Mouse (Mus musculus): ENCODE data around the gene Foxf1. TPM values are rescaled to one million over a fixed set of nuclear protein-coding genes. Genes with fewer than 3 reads are reported as not detected.

Foxf1 gene
- 0.12 and 0.97 TPM in 2 replicates for polyA plus RNA-seq (2014; fragmentation: Nextera tagmentation; extraction: Ambion mirVana)

- H3K27ac ChIP-seq (replicated peaks; ENCODE audit: low read depth, low read length), result no peak within 1 kb of the TSS
- WGBS, result under 1% methylated on average over 71 of the region's 83 CpGs
- DNase-seq, result peak; percentile 59
- no peak for ATAC-seq (ENCODE audit: low FRiP score, low TSS enrichment)
- H3K9me3 ChIP-seq (ENCODE audit: control insufficient read depth, low read length), result no peaks in the 10 kb centered on the region
- peak within 1 kb of the TSS; percentile 30 for H3K4me3 ChIP-seq (replicated peaks; ENCODE audit: low read depth, low read length)
- H3K36me3 ChIP-seq (ENCODE audit: control insufficient read depth, insufficient read depth, low read length), result no peaks in the 10 kb centered on the region
- H3K4me1 ChIP-seq (ENCODE audit: control insufficient read depth, insufficient read depth, low read length), result peaks cover 9% of the 10 kb centered on the region; the same call in 1 of the 2 replicates
- H3K27me3 ChIP-seq (ENCODE audit: control insufficient read depth, insufficient read depth, low read length), result peaks cover 98% of the 10 kb centered on the region
- H3K4me2 ChIP-seq (ENCODE audit: low read length), result peak within 1 kb of the TSS; percentile 58
- no peak within 1 kb of the TSS for H3K9ac ChIP-seq (replicated peaks; ENCODE audit: low read length)
Measured at GRCm38 (mm10) chr8:121084210-121084951, at the start of gene Foxf1. Gene Foxf1 (plus strand): TSS chr8:121084386.

- ATAC-seq (ENCODE audit: low FRiP score, low TSS enrichment) (no peak), DNase-seq (no peak)
- Histone ChIP-seq H3K4me1 (ENCODE audit: control insufficient read depth, insufficient read depth, low read length) (no peaks in the 10 kb centered on the region), H3K36me3 (ENCODE audit: control insufficient read depth, insufficient read depth, low read length) (no peaks in the 10 kb centered on the region), H3K27ac (replicated peaks; ENCODE audit: low read depth, low read length) (no peak overlapping the region), H3K9ac (replicated peaks; ENCODE audit: low read length) (no peak overlapping the region), H3K27me3 (ENCODE audit: control insufficient read depth, insufficient read depth, low read length) (no peaks in the 10 kb centered on the region), H3K4me3 (replicated peaks; ENCODE audit: low read depth, low read length) (no peak overlapping the region), H3K4me2 (ENCODE audit: low read length) (no peak overlapping the region), H3K9me3 (ENCODE audit: control insufficient read depth, low read length) (no peaks in the 10 kb centered on the region)
- WGBS, result 85% methylated on average over 8 of the region's 8 CpGs
Measured at GRCm38 (mm10) chr8:121035611-121036010, 48.6 kb upstream of the Foxf1 start.

GRCm38 (mm10) chr8:121043719-121044440 is 40.3 kb upstream of the Foxf1 start:
- ATAC-seq (ENCODE audit: low FRiP score, low TSS enrichment) (no peak), DNase-seq (no peak)
- Histone ChIP-seq H3K27ac (replicated peaks; ENCODE audit: low read depth, low read length) (no peak overlapping the region), H3K4me3 (replicated peaks; ENCODE audit: low read depth, low read length) (no peak overlapping the region), H3K36me3 (ENCODE audit: control insufficient read depth, insufficient read depth, low read length) (no peaks in the 10 kb centered on the region), H3K9ac (replicated peaks; ENCODE audit: low read length) (no peak overlapping the region), H3K4me1 (ENCODE audit: control insufficient read depth, insufficient read depth, low read length) (no peaks in the 10 kb centered on the region), H3K27me3 (ENCODE audit: control insufficient read depth, insufficient read depth, low read length) (no peaks in the 10 kb centered on the region), H3K9me3 (ENCODE audit: control insufficient read depth, low read length) (no peaks in the 10 kb centered on the region), H3K4me2 (ENCODE audit: low read length) (no peak overlapping the region)
- 67% methylated on average over 19 of the region's 19 CpGs for WGBS

- Histone ChIP-seq H3K36me3 (ENCODE audit: control insufficient read depth, insufficient read depth, low read length) (no peaks in the 10 kb centered on the region), H3K27me3 (ENCODE audit: control insufficient read depth, insufficient read depth, low read length) (no peaks in the 10 kb centered on the region), H3K4me2 (ENCODE audit: low read length) (no peak overlapping the region), H3K9ac (replicated peaks; ENCODE audit: low read length) (no peak overlapping the region), H3K9me3 (ENCODE audit: control insufficient read depth, low read length) (no peaks in the 10 kb centered on the region), H3K4me3 (replicated peaks; ENCODE audit: low read depth, low read length) (no peak overlapping the region), H3K4me1 (ENCODE audit: control insufficient read depth, insufficient read depth, low read length) (no peaks in the 10 kb centered on the region), H3K27ac (replicated peaks; ENCODE audit: low read depth, low read length) (no peak overlapping the region)
- ATAC-seq (ENCODE audit: low FRiP score, low TSS enrichment), result no peak
- no peak for DNase-seq
- 74% methylated on average over 9 of the region's 9 CpGs for WGBS
Measured at GRCm38 (mm10) chr8:121047441-121047840, 36.7 kb upstream of the Foxf1 start.

- Histone ChIP-seq H3K4me1 (ENCODE audit: control insufficient read depth, insufficient read depth, low read length) (no peaks in the 10 kb centered on the region), H3K36me3 (ENCODE audit: control insufficient read depth, insufficient read depth, low read length) (no peaks in the 10 kb centered on the region), H3K27me3 (ENCODE audit: control insufficient read depth, insufficient read depth, low read length) (no peaks in the 10 kb centered on the region), H3K9ac (replicated peaks; ENCODE audit: low read length) (0 out of 2 replicates have a peak overlapping the region, but pooled peaks have one; percentile 20), H3K27ac (replicated peaks; ENCODE audit: low read depth, low read length) (no peak overlapping the region), H3K9me3 (ENCODE audit: control insufficient read depth, low read length) (no peaks in the 10 kb centered on the region), H3K4me2 (ENCODE audit: low read length) (no peak overlapping the region), H3K4me3 (replicated peaks; ENCODE audit: low read depth, low read length) (no peak overlapping the region)
- DNase-seq (no peak), ATAC-seq (ENCODE audit: low FRiP score, low TSS enrichment) (no peak)
- 68% methylated on average over 9 of the region's 9 CpGs for WGBS
Measured at GRCm38 (mm10) chr8:121058081-121058480, 26.1 kb upstream of the Foxf1 start.

GRCm38 (mm10) chr8:121059098-121059497 is 25.1 kb upstream of the Foxf1 start:
- Histone ChIP-seq H3K27me3 (ENCODE audit: control insufficient read depth, insufficient read depth, low read length) (no peaks in the 10 kb centered on the region), H3K36me3 (ENCODE audit: control insufficient read depth, insufficient read depth, low read length) (no peaks in the 10 kb centered on the region), H3K27ac (replicated peaks; ENCODE audit: low read depth, low read length) (no peak overlapping the region), H3K4me2 (ENCODE audit: low read length) (no peak overlapping the region), H3K9me3 (ENCODE audit: control insufficient read depth, low read length) (no peaks in the 10 kb centered on the region), H3K9ac (replicated peaks; ENCODE audit: low read length) (no peak overlapping the region), H3K4me1 (ENCODE audit: control insufficient read depth, insufficient read depth, low read length) (0 out of 2 replicates have a peak, but pooled peaks cover 2% of the 10 kb centered on the region), H3K4me3 (replicated peaks; ENCODE audit: low read depth, low read length) (no peak overlapping the region)
- 51% methylated on average over 7 of the region's 7 CpGs for WGBS
- DNase-seq (peak; percentile 76), ATAC-seq (ENCODE audit: low FRiP score, low TSS enrichment) (no peak)

GRCm38 (mm10) chr8:121062521-121062920 is 21.7 kb upstream of the Foxf1 start:
- Histone ChIP-seq H3K9ac (replicated peaks; ENCODE audit: low read length) (no peak overlapping the region), H3K4me1 (ENCODE audit: control insufficient read depth, insufficient read depth, low read length) (0 out of 2 replicates have a peak, but pooled peaks cover 2% of the 10 kb centered on the region), H3K4me3 (replicated peaks; ENCODE audit: low read depth, low read length) (no peak overlapping the region), H3K4me2 (ENCODE audit: low read length) (no peak overlapping the region), H3K36me3 (ENCODE audit: control insufficient read depth, insufficient read depth, low read length) (no peaks in the 10 kb centered on the region), H3K27me3 (ENCODE audit: control insufficient read depth, insufficient read depth, low read length) (0 out of 2 replicates have a peak, but pooled peaks cover 4% of the 10 kb centered on the region), H3K27ac (replicated peaks; ENCODE audit: low read depth, low read length) (no peak overlapping the region), H3K9me3 (ENCODE audit: control insufficient read depth, low read length) (no peaks in the 10 kb centered on the region)
- 80% methylated on average over 6 of the region's 6 CpGs for WGBS
- no peak for DNase-seq
- ATAC-seq (ENCODE audit: low FRiP score, low TSS enrichment), result no peak

GRCm38 (mm10) chr8:121063649-121064048 is 20.5 kb upstream of the Foxf1 start:
- 24% methylated on average over 13 of the region's 13 CpGs for WGBS
- peaks cover 7% of the 10 kb centered on the region; the same call in 1 of the 2 replicates for H3K27me3 ChIP-seq (ENCODE audit: control insufficient read depth, insufficient read depth, low read length)
- no peaks in the 10 kb centered on the region for H3K36me3 ChIP-seq (ENCODE audit: control insufficient read depth, insufficient read depth, low read length)
- H3K9me3 ChIP-seq (ENCODE audit: control insufficient read depth, low read length), result no peaks in the 10 kb centered on the region
- H3K4me1 ChIP-seq (ENCODE audit: control insufficient read depth, insufficient read depth, low read length), result 0 out of 2 replicates have a peak, but pooled peaks cover 2% of the 10 kb centered on the region
- DNase-seq (no peak), ATAC-seq (ENCODE audit: low FRiP score, low TSS enrichment) (no peak)
- 0 out of 2 replicates have a peak overlapping the region, but pooled peaks have one; percentile 6 for H3K9ac ChIP-seq (replicated peaks; ENCODE audit: low read length)
- H3K4me2 ChIP-seq (ENCODE audit: low read length), result no peak overlapping the region
- no peak overlapping the region for H3K27ac ChIP-seq (replicated peaks; ENCODE audit: low read depth, low read length)
- H3K4me3 ChIP-seq (replicated peaks; ENCODE audit: low read depth, low read length), result no peak overlapping the region
